Mouse (Mus musculus): ENCODE measurements around the gene Sprtn. TPM values are rescaled to one million over a fixed set of nuclear protein-coding genes. Genes with fewer than 3 reads are reported as not detected.

Gene Sprtn
- total RNA-seq, 1 experiment, result 16.8 TPM

DNA sequence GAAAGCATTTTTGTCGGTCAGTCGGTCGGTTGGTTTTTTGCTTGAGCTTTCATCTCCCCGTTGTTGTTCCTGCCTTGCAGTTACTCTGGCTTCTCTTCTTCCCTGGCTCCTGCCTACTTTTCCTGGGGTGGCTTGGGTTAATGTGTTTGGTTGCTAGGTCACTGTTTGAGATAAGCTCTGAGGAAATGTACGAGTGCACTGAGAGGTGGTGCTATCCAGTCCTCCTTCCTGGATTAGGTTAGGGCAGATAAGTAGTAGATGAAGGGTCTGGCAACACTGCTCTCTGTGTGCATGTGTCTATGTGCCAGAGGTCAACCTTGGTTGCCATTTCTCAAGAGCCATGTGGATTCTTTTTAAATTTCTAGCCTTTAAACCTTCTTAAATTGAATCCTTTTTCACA lies 25.0 kb upstream of the Sprtn start:
- Histone ChIP-seq H3K27ac (ENCODE audit: insufficient read depth, low read depth, low read length, poor library complexity, severe bottlenecking) (no peak overlapping the region), H3K4me1 (ENCODE audit: control insufficient read depth in 2 of 2, insufficient read depth in 2 of 2, low read length in 2 of 2, poor library complexity in 1 of 2) (peaks cover 3 to 7% of the 10 kb centered on the region in 2 experiments; a peak in 2 of 4 replicates), H3K4me3 (ENCODE audit: insufficient read depth in 1 of 2, low read depth in 1 of 2, low read length in 2 of 2, poor library complexity in 1 of 2, severe bottlenecking in 1 of 2) (no peak overlapping the region), H3K36me3 (ENCODE audit: control insufficient read depth, insufficient read depth, low read length, poor library complexity, severe bottlenecking) (peaks cover 43% of the 10 kb centered on the region), H3K9me3 (ENCODE audit: control insufficient read depth, insufficient read depth, low read depth, low read length) (no peaks in the 10 kb centered on the region), H3K9ac (ENCODE audit: insufficient read depth, low read depth, low read length, poor library complexity, severe bottlenecking) (no peak overlapping the region)
- TF ChIP-seq ZC3H11A (IDR thresholded peaks at IDR 0.05; ENCODE audit: borderline replicate concordance, low read depth, low read length) (no peak), HCFC1 (IDR thresholded peaks at IDR 0.05; ENCODE audit: borderline replicate concordance, insufficient read depth, low read length) (no peak)
- DNase-seq (ENCODE audit: low read depth, low spot score), result no peak
- in situ Hi-C loops (cut with MboI; ENCODE audit: low sequenced_read_pairs in 2 of 2, unreplicated experiment in 2 of 2), result no loop called here

DNA sequence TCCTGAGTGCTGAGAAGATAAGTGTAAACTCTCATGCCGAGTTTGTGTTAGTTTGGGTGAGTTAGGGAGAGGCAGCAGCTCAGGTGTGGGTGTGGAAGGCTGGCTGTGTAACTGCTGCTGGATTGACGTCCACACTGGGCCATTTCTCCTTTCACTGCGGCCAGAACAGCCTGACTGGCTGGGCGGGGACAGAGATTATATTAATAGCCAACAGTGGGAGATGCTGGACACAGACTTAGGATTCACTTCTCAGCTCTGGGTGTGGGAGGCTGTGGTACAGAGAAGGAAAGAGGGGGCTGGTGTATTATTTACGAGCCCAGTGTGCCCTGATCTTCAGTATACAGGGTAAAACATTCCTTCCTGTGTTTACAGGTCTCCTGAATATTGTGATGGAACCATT lies 19.5 kb upstream of the Sprtn start:
- DNase-seq (ENCODE audit: low read depth, low spot score), result no peak
- H3K9me3 ChIP-seq (ENCODE audit: control insufficient read depth, insufficient read depth, low read depth, low read length), result no peaks in the 10 kb centered on the region
- H3K27ac ChIP-seq (ENCODE audit: insufficient read depth, low read depth, low read length, poor library complexity, severe bottlenecking), result no peak overlapping the region
- H3K4me1 ChIP-seq (ENCODE audit: control insufficient read depth in 2 of 2, insufficient read depth in 2 of 2, low read length in 2 of 2, poor library complexity in 1 of 2), result no peaks in the 10 kb centered on the region; a peak in 1 of 4 replicates
- H3K36me3 ChIP-seq (ENCODE audit: control insufficient read depth, insufficient read depth, low read length, poor library complexity, severe bottlenecking), result peaks cover 71% of the 10 kb centered on the region
- in situ Hi-C loops (cut with MboI; ENCODE audit: low sequenced_read_pairs in 2 of 2, unreplicated experiment in 2 of 2), result no loop called here
- no peak overlapping the region for H3K4me3 ChIP-seq (ENCODE audit: insufficient read depth in 1 of 2, low read depth in 1 of 2, low read length in 2 of 2, poor library complexity in 1 of 2, severe bottlenecking in 1 of 2)
- TF ChIP-seq HCFC1 (IDR thresholded peaks at IDR 0.05; ENCODE audit: borderline replicate concordance, insufficient read depth, low read length) (no peak), MAFK (IDR thresholded peaks at IDR 0.05; ENCODE audit: insufficient read depth, low read depth, low read length) (no peak), ZNF384 (IDR thresholded peaks at IDR 0.05; ENCODE audit: low read depth, low read length) (no peak), CHD2 (IDR thresholded peaks at IDR 0.05; ENCODE audit: low read depth, low read length) (no peak)
- no peak overlapping the region for H3K9ac ChIP-seq (ENCODE audit: insufficient read depth, low read depth, low read length, poor library complexity, severe bottlenecking)

DNA sequence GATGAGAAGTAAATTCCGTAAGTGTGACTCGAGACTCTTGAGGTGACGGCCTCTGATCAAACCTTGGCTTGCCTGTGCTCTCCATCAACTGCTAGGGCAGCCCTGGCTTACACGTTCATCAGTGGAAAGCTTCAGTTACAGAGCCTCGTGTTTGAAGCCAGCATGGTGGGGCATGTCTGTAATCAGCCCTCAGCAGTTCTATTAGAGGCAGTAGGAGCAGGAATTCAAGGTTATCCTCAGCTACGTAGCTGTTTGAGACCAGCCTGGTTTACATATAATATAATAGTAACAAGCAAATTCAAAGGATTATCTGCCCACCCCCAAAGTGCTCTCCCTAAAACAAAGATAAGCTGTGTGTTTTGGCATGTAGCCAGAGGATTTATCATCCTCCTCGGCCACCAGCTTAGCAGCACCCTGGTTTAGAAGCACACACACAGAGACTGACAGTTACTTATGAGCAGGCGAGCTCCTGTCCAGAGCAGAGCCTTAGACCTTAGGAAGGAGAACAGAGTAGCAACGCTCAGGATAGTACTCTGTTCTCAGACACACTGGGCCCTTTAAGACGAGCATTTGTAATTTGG lies 18.6 kb upstream of the Sprtn start:
- in situ Hi-C loops (cut with MboI; ENCODE audit: low sequenced_read_pairs in 2 of 2, unreplicated experiment in 2 of 2), result no loop called here
- no peak overlapping the region for H3K9ac ChIP-seq (ENCODE audit: insufficient read depth, low read depth, low read length, poor library complexity, severe bottlenecking)
- H3K27ac ChIP-seq (ENCODE audit: insufficient read depth, low read depth, low read length, poor library complexity, severe bottlenecking), result no peak overlapping the region
- peaks cover 74% of the 10 kb centered on the region for H3K36me3 ChIP-seq (ENCODE audit: control insufficient read depth, insufficient read depth, low read length, poor library complexity, severe bottlenecking)
- H3K9me3 ChIP-seq (ENCODE audit: control insufficient read depth, insufficient read depth, low read depth, low read length), result no peaks in the 10 kb centered on the region
- H3K4me3 ChIP-seq (ENCODE audit: insufficient read depth in 1 of 2, low read depth in 1 of 2, low read length in 2 of 2, poor library complexity in 1 of 2, severe bottlenecking in 1 of 2), result no peak overlapping the region
- no peaks in the 10 kb centered on the region for H3K4me1 ChIP-seq (ENCODE audit: control insufficient read depth in 2 of 2, insufficient read depth in 2 of 2, low read length in 2 of 2, poor library complexity in 1 of 2)
- TF ChIP-seq ZNF384 (IDR thresholded peaks at IDR 0.05; ENCODE audit: low read depth, low read length), result no peak
- TF ChIP-seq HCFC1 (IDR thresholded peaks at IDR 0.05; ENCODE audit: borderline replicate concordance, insufficient read depth, low read length), result no peak
- TF ChIP-seq ZC3H11A (IDR thresholded peaks at IDR 0.05; ENCODE audit: borderline replicate concordance, low read depth, low read length), result no peak
- TF ChIP-seq CHD2 (IDR thresholded peaks at IDR 0.05; ENCODE audit: low read depth, low read length), result no peak
- no peak for TF ChIP-seq MAFK (IDR thresholded peaks at IDR 0.05; ENCODE audit: insufficient read depth, low read depth, low read length)
- DNase-seq (ENCODE audit: low read depth, low spot score), result no peak

GRCm38 (mm10) chr8:124888385-124888784 lies 9.3 kb upstream of the Sprtn start:
- Histone ChIP-seq H3K4me1 (ENCODE audit: control insufficient read depth in 2 of 2, insufficient read depth in 2 of 2, low read length in 2 of 2, poor library complexity in 1 of 2) (no peaks in the 10 kb centered on the region), H3K36me3 (ENCODE audit: control insufficient read depth, insufficient read depth, low read length, poor library complexity, severe bottlenecking) (peaks cover 57% of the 10 kb centered on the region), H3K27ac (ENCODE audit: insufficient read depth, low read depth, low read length, poor library complexity, severe bottlenecking) (no peak overlapping the region), H3K4me3 (ENCODE audit: insufficient read depth in 1 of 2, low read depth in 1 of 2, low read length in 2 of 2, poor library complexity in 1 of 2, severe bottlenecking in 1 of 2) (no peak overlapping the region), H3K9ac (ENCODE audit: insufficient read depth, low read depth, low read length, poor library complexity, severe bottlenecking) (no peak overlapping the region), H3K9me3 (ENCODE audit: control insufficient read depth, insufficient read depth, low read depth, low read length) (no peaks in the 10 kb centered on the region)
- no peak for DNase-seq (ENCODE audit: low read depth, low spot score)
- in situ Hi-C loops (cut with MboI; ENCODE audit: low sequenced_read_pairs in 2 of 2, unreplicated experiment in 2 of 2), result no loop called here
- TF ChIP-seq CHD2 (IDR thresholded peaks at IDR 0.05; ENCODE audit: low read depth, low read length) (no peak), HCFC1 (IDR thresholded peaks at IDR 0.05; ENCODE audit: borderline replicate concordance, insufficient read depth, low read length) (no peak)

DNA sequence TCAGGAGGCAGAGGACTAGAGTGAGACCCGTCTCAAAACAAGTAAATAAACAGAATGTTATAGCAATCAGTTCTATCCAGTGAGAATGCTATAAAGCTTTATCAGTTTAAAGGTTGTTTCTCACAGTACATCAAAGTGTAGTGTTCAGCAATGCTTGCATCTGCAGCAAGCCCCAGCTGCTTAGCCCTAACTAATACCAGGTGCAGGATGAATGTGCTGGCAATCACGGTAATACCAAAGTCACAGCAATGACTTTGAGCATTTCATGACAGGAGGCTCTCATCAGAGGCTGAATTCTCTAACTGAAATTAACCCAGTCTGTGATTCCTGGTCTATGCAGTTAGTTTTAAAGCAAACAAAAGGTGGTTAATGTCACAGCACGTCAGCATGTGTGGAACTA lies 5.1 kb upstream of the Sprtn start:
- no peak overlapping the region for H3K9ac ChIP-seq (ENCODE audit: insufficient read depth, low read depth, low read length, poor library complexity, severe bottlenecking)
- DNase-seq (ENCODE audit: low read depth, low spot score), result no peak
- no peak overlapping the region for H3K4me3 ChIP-seq (ENCODE audit: insufficient read depth in 1 of 2, low read depth in 1 of 2, low read length in 2 of 2, poor library complexity in 1 of 2, severe bottlenecking in 1 of 2)
- no peak overlapping the region for H3K27ac ChIP-seq (ENCODE audit: insufficient read depth, low read depth, low read length, poor library complexity, severe bottlenecking)
- H3K36me3 ChIP-seq (ENCODE audit: control insufficient read depth, insufficient read depth, low read length, poor library complexity, severe bottlenecking), result peaks cover 34% of the 10 kb centered on the region
- H3K9me3 ChIP-seq (ENCODE audit: control insufficient read depth, insufficient read depth, low read depth, low read length), result no peaks in the 10 kb centered on the region
- peaks cover 0 to 10% of the 10 kb centered on the region in 2 experiments; a peak in 2 of 4 replicates for H3K4me1 ChIP-seq (ENCODE audit: control insufficient read depth in 2 of 2, insufficient read depth in 2 of 2, low read length in 2 of 2, poor library complexity in 1 of 2)
- in situ Hi-C loops (cut with MboI; ENCODE audit: low sequenced_read_pairs in 2 of 2, unreplicated experiment in 2 of 2), result no loop called here
- no peak for TF ChIP-seq ZNF384 (IDR thresholded peaks at IDR 0.05; ENCODE audit: low read depth, low read length)
- no peak for TF ChIP-seq ZC3H11A (IDR thresholded peaks at IDR 0.05; ENCODE audit: borderline replicate concordance, low read depth, low read length)
- no peak for TF ChIP-seq MAFK (IDR thresholded peaks at IDR 0.05; ENCODE audit: insufficient read depth, low read depth, low read length)
- TF ChIP-seq CHD2 (IDR thresholded peaks at IDR 0.05; ENCODE audit: low read depth, low read length), result no peak
- no peak for TF ChIP-seq HCFC1 (IDR thresholded peaks at IDR 0.05; ENCODE audit: borderline replicate concordance, insufficient read depth, low read length)

All from ES-E14 (cell line).